Mouse (Mus musculus): ENCODE results near the gene Fndc10. TPM values are rescaled to one million over a fixed set of nuclear protein-coding genes. Genes with fewer than 3 reads are reported as not detected.
"Not testable (repeated sequence)": the region's sequence is repeated elsewhere in the genome, so short reads cannot be mapped to it uniquely, and the experiment has no call there.

Gene Fndc10
- polyA plus RNA-seq, 1 experiment: 11.8 TPM

- 5% methylated on average over 52 of the region's 52 CpGs for WGBS
- H3K4me1 ChIP-seq (ENCODE audit: control insufficient read depth, insufficient read depth, low read length): peaks cover 11% of the 10 kb centered on the region
- TF ChIP-seq POLR2A (IDR thresholded peaks at IDR 0.05; ENCODE audit: borderline replicate concordance, extremely low read depth, low read depth, low read length) (peak; percentile 29; the same call in 1 of the 2 replicates), CTCF (IDR thresholded peaks at IDR 0.05; ENCODE audit: insufficient read depth, low read length) (no peak)
- peak; percentile 59 for DNase-seq
- peak overlapping the region; percentile 48 for H3K4me3 ChIP-seq (replicated peaks; ENCODE audit: extremely low read depth, low read depth, low read length)
Observed at GRCm38 (mm10) chr4:155654456-155655298, 39.5 kb upstream of the Fndc10 start.

GRCm38 (mm10) chr4:155656214-155656751, 37.9 kb upstream of the Fndc10 start:
- no peak overlapping the region for H3K4me3 ChIP-seq (replicated peaks; ENCODE audit: extremely low read depth, low read depth, low read length)
- DNase-seq: no peak
- H3K4me1 ChIP-seq (ENCODE audit: control insufficient read depth, insufficient read depth, low read length): peaks cover 11% of the 10 kb centered on the region
- no peak for TF ChIP-seq POLR2A (IDR thresholded peaks at IDR 0.05; ENCODE audit: borderline replicate concordance, extremely low read depth, low read depth, low read length)
- TF ChIP-seq CTCF (IDR thresholded peaks at IDR 0.05; ENCODE audit: insufficient read depth, low read length): no peak
- WGBS: 88% methylated on average over 13 of the region's 13 CpGs

- H3K4me1 ChIP-seq (ENCODE audit: control insufficient read depth, insufficient read depth, low read length): no peaks in the 10 kb centered on the region
- H3K4me3 ChIP-seq (replicated peaks; ENCODE audit: extremely low read depth, low read depth, low read length): no peak overlapping the region
- TF ChIP-seq POLR2A (IDR thresholded peaks at IDR 0.05; ENCODE audit: borderline replicate concordance, extremely low read depth, low read depth, low read length) (no peak), CTCF (IDR thresholded peaks at IDR 0.05; ENCODE audit: insufficient read depth, low read length) (no peak)
- DNase-seq: no peak
- WGBS: 89% methylated on average over 10 of the region's 10 CpGs
Observed at GRCm38 (mm10) chr4:155658961-155659360, 35.2 kb upstream of the Fndc10 start.

- WGBS: 70% methylated on average over 12 of the region's 12 CpGs
- TF ChIP-seq CTCF (IDR thresholded peaks at IDR 0.05; ENCODE audit: insufficient read depth, low read length) (no peak), POLR2A (IDR thresholded peaks at IDR 0.05; ENCODE audit: borderline replicate concordance, extremely low read depth, low read depth, low read length) (no peak)
- no peak for DNase-seq
- no peaks in the 10 kb centered on the region for H3K4me1 ChIP-seq (ENCODE audit: control insufficient read depth, insufficient read depth, low read length)
- no peak overlapping the region for H3K4me3 ChIP-seq (replicated peaks; ENCODE audit: extremely low read depth, low read depth, low read length)
Observed at GRCm38 (mm10) chr4:155660641-155661040, 33.5 kb upstream of the Fndc10 start.

DNA sequence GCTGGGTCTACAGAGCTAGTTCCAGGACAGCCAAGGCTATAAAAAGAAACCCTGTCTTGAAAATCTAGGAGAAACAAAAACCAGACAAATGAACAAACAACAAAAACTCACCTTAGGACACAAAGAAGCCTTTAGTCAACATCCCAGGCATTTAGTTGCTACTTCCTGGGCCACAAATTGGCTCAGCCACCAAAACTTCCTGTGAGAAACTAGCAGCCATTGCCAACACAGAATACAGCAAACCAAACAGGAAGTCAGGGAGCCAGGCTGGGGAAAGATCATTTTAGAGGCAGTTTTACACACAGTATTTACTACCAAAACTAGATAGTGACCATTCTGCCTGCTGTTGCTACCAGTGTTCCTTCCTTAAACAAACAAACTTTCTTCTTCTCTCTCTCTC, 27.2 kb upstream of the Fndc10 start:
- H3K4me3 ChIP-seq (replicated peaks; ENCODE audit: extremely low read depth, low read depth, low read length): no peak overlapping the region
- no peak for TF ChIP-seq CTCF (IDR thresholded peaks at IDR 0.05; ENCODE audit: insufficient read depth, low read length)
- peaks cover 6% of the 10 kb centered on the region for H3K4me1 ChIP-seq (ENCODE audit: control insufficient read depth, insufficient read depth, low read length)
- no peak for DNase-seq

DNA sequence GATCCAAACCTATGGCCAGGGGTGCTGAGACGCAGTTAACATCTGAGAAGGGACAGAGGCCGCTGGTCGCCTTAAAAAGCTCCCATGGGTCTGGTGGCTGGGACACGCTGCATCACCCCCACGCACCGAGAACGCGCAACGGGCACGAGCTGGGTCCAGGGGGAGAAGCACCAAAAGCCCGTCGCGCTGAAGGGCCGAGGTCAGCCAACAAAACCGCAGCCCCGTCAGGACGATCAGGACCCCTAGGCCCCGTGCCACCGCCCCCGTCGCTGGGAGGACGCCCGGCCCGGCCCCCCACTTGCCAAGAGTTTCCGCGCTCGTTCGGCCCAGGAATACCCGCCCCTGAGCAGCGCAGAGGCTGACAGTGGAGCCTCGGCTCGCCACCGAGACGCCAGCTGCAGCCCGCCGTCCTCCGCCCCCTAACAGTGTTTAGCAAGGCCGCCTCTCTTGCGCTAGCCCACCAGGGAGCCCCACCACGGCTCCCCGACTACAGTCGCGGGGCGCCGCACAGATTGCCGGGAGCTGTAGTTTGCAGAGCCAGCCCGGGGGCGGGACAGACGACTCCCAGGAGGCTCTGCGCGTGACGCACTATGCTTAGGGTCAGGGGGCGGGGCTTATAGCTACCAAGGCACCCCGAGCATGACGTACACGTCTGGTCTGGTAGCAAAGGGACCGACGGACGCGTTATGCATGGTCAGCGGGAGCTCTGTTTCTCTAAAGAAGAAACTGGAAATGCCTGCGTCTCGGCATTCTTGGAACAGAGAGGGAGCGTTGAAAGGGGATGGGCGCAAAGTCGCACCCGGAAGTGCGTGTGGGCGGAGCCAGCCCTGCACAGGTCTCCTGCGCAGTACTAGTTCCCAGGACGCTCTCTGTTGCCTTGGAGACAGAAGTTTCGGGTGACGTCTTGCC, 25.2 kb upstream of the Fndc10 start, which contains the start of gene Mib2:
Mib2 (minus strand) TSS at position 510 of the 909 bp plus-strand sequence.
- H3K4me3 ChIP-seq (replicated peaks; ENCODE audit: extremely low read depth, low read depth, low read length): peak within 1 kb of the TSS; percentile 84
- peak; percentile 97 for DNase-seq
- peaks cover 6% of the 10 kb centered on the region for H3K4me1 ChIP-seq (ENCODE audit: control insufficient read depth, insufficient read depth, low read length)
- under 1% methylated on average over 73 of the region's 73 CpGs for WGBS
- TF ChIP-seq CTCF (IDR thresholded peaks at IDR 0.05; ENCODE audit: insufficient read depth, low read length): no peak
- 0 out of 2 replicates have a peak, but pooled peaks have one; percentile 46 for TF ChIP-seq POLR2A (IDR thresholded peaks at IDR 0.05; ENCODE audit: borderline replicate concordance, extremely low read depth, low read depth, low read length)

DNA sequence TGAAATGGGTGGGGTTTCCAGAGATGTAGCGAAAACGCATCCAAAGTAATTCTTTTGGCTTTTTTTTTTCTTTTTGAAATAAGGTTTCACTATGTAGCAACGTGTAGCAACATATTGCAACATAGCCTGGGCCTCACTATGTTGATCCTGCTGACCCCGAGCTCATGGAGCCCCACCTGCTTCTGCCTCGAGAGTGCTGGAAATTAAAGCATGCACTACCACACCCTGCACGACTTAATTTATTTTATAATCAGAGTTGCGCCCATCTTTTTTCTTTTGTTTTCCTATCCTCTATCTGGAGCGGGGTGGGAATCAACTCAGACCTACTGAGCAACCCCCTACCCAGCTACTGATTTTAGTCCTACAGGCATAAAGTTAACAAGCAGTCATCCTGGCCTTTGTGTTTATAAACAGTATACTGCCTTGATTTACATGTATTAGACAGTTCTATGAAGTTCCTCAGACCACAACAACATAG, 24.5 kb upstream of the Fndc10 start:
- TF ChIP-seq CTCF (IDR thresholded peaks at IDR 0.05; ENCODE audit: insufficient read depth, low read length) (no peak), POLR2A (IDR thresholded peaks at IDR 0.05; ENCODE audit: borderline replicate concordance, extremely low read depth, low read depth, low read length) (no peak)
- 1% methylated on average over 8 of the region's 8 CpGs for WGBS
- peaks cover 6% of the 10 kb centered on the region for H3K4me1 ChIP-seq (ENCODE audit: control insufficient read depth, insufficient read depth, low read length)
- H3K4me3 ChIP-seq (replicated peaks; ENCODE audit: extremely low read depth, low read depth, low read length): peak overlapping the region; percentile 84
- DNase-seq: no peak

DNA sequence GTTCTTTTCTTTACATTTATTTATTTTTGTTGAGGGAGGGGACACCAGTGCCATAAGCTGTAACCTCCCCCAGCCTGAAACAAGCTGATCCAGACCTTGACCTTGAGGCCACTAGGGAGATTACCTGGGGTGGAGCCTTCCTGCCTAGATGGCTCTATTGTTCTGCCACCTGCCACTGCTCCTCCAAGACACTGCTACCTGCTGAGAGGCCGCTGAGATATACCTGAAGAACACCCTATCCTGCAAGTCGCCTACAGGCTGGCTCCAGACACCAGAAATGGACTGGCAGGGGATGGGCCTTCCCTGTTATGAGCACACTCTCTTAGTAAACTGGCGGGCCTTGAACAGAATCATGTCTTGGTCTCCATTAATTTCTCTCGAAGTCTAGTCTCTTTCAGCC, 23.9 kb upstream of the Fndc10 start:
- not testable (repeated sequence) for H3K4me3 ChIP-seq (replicated peaks; ENCODE audit: extremely low read depth, low read depth, low read length); H3K4me1 ChIP-seq (ENCODE audit: control insufficient read depth, insufficient read depth, low read length); DNase-seq
- WGBS: 79% methylated on average over 4 of the region's 4 CpGs

- DNase-seq: no peak
- Histone ChIP-seq H3K4me3 (replicated peaks; ENCODE audit: extremely low read depth, low read depth, low read length) (no peak overlapping the region), H3K4me1 (ENCODE audit: control insufficient read depth, insufficient read depth, low read length) (peaks cover 6% of the 10 kb centered on the region)
- 56% methylated on average over 2 of the region's 2 CpGs for WGBS
- TF ChIP-seq POLR2A (IDR thresholded peaks at IDR 0.05; ENCODE audit: borderline replicate concordance, extremely low read depth, low read depth, low read length) (no peak), CTCF (IDR thresholded peaks at IDR 0.05; ENCODE audit: insufficient read depth, low read length) (no peak)
Observed at GRCm38 (mm10) chr4:155672082-155672481, 22.1 kb upstream of the Fndc10 start.
